Mouse (Mus musculus): ENCODE measurements around the gene Gcm1.

DNA sequence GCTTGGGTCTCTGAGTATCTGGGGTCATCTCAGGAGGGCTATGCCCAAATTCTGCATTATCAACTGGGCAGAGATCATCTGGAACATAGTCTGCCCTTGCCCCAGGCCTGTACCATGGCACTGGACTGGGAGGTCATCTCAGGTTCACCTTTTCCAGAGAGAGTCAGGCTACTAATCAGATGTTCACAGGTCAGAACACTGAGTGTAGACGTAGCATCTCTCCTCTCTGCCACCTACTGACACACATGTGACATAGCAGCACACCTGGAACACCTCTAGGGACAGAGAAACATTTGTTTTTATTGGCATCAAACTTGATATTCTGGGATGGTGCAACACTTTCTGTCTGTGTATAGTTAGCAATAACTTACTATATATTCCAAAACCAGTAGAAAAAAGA lies 37.9 kb upstream of the Gcm1 start:
- TF ChIP-seq POLR2A (IDR thresholded peaks at IDR 0.05; ENCODE audit: low read depth, low read length) (no peak), CTCF (conservative IDR thresholded peaks at IDR 0.05; ENCODE audit: insufficient read depth, insufficient read length, low read depth, low read length) (peak; percentile 60)
